Mouse (Mus musculus) midbrain, embryonic 12.5 days (tissue): ENCODE data around the gene Znrf3. TPM values are rescaled to one million over a fixed set of nuclear protein-coding genes. Genes with fewer than 3 reads are reported as not detected.
A peak's percentile ranks its signal among the peaks of the same experiment; 100 is the strongest.

Experiments
- ATAC-seq: fragments of 200-750 bp; cut with Nextera tagmentation; 2 replicates; pipeline ENCODE4 v1.8.0; 2017; ENCODE audit warnings: low read depth, moderate TSS enrichment, moderate library complexity; ENCODE audit not compliant: low FRiP score
- H3K27ac ChIP-seq: fragments of 300-500 bp; sonication (generic); replicated peaks from 2 replicates; pipeline ENCODE4 v1.5.1; 2016; ENCODE audit warnings: mild to moderate bottlenecking
- H3K27me3 ChIP-seq: fragments of 300-500 bp; sonication (generic); 2 replicates; pipeline ENCODE4 v1.6.1; 2016; ENCODE audit warnings: mild to moderate bottlenecking
- H3K36me3 ChIP-seq: fragments of 300-500 bp; sonication (generic); 2 replicates; pipeline ENCODE4 v1.6.1; 2016
- H3K4me1 ChIP-seq: fragments of 300-500 bp; sonication (generic); 2 replicates; pipeline ENCODE4 v1.6.1; 2016
- H3K4me2 ChIP-seq: fragments of 300-500 bp; sonication (generic); replicated peaks from 2 replicates; pipeline ENCODE4 v1.6.1; 2016; ENCODE audit warnings: mild to moderate bottlenecking, moderate library complexity
- H3K4me3 ChIP-seq: fragments of 300-500 bp; sonication (generic); 2 replicates; pipeline ENCODE4 v1.5.1; 2016; ENCODE audit warnings: mild to moderate bottlenecking
- H3K9ac ChIP-seq: fragments of 300-500 bp; sonication (generic); replicated peaks from 2 replicates; pipeline ENCODE4 v1.6.1; 2016; ENCODE audit warnings: mild to moderate bottlenecking, moderate library complexity
- H3K9me3 ChIP-seq: fragments of 300-500 bp; sonication (generic); 2 replicates; pipeline ENCODE4 v1.6.1; 2016; ENCODE audit warnings: mild to moderate bottlenecking
- WGBS: fragments of 180-500 bp; shearing (Covaris S2); methylation state at CpG from one replicate; pipeline ENCODE4 v1.1.7; 2016; 5-methylcytosine and 5-hydroxymethylcytosine counted together
- polyA plus RNA-seq: library from polyadenylated mRNA; unstranded; fragments of >200 nt; fragmentation: Nextera tagmentation; extraction: Ambion mirVana; gene quantifications from 2 replicates; pipeline ENCODE4 v1.2.1, GENCODE M21; 2016

Gene Znrf3
- polyA plus RNA-seq, 1 experiment from 2014 or later, result 8.8 TPM

- H3K36me3 ChIP-seq, result no peaks in the 10 kb centered on the region
- H3K27me3 ChIP-seq, result no peaks in the 10 kb centered on the region
- H3K4me1 ChIP-seq, result peaks cover 18% of the 10 kb centered on the region
- H3K4me2 ChIP-seq, result no peak overlapping the region
- no peak overlapping the region for H3K9ac ChIP-seq
- no peak overlapping the region for H3K27ac ChIP-seq
- H3K9me3 ChIP-seq, result no peaks in the 10 kb centered on the region
- 27% methylated on average over 13 of the region's 13 CpGs for WGBS
- ATAC-seq, result no peak
- H3K4me3 ChIP-seq, result no peak overlapping the region
Observed at GRCm38 (mm10) chr11:5297148-5298006, 147.3 kb downstream of the Znrf3 start.

- Histone ChIP-seq H3K27ac (no peak overlapping the region), H3K9ac (no peak overlapping the region), H3K9me3 (no peaks in the 10 kb centered on the region), H3K36me3 (no peaks in the 10 kb centered on the region), H3K27me3 (no peaks in the 10 kb centered on the region), H3K4me1 (peaks cover 18% of the 10 kb centered on the region), H3K4me3 (no peak overlapping the region), H3K4me2 (no peak overlapping the region)
- ATAC-seq, result no peak
- 79% methylated on average over 2 of the region's 2 CpGs for WGBS
Observed at GRCm38 (mm10) chr11:5296576-5297115, 148.0 kb downstream of the Znrf3 start.

GRCm38 (mm10) chr11:5294805-5295204 lies 149.8 kb downstream of the Znrf3 start:
- H3K9ac ChIP-seq, result no peak overlapping the region
- no peak overlapping the region for H3K4me3 ChIP-seq
- H3K4me2 ChIP-seq, result no peak overlapping the region
- 78% methylated on average over 3 of the region's 3 CpGs for WGBS
- no peaks in the 10 kb centered on the region for H3K36me3 ChIP-seq
- H3K4me1 ChIP-seq, result peaks cover 24% of the 10 kb centered on the region
- H3K27ac ChIP-seq, result no peak overlapping the region
- no peaks in the 10 kb centered on the region for H3K9me3 ChIP-seq
- no peak for ATAC-seq
- no peaks in the 10 kb centered on the region for H3K27me3 ChIP-seq

- Histone ChIP-seq H3K4me2 (no peak overlapping the region), H3K36me3 (peaks cover 16% of the 10 kb centered on the region), H3K9me3 (no peaks in the 10 kb centered on the region), H3K27me3 (no peaks in the 10 kb centered on the region), H3K4me3 (no peak overlapping the region), H3K4me1 (peaks cover 6% of the 10 kb centered on the region), H3K9ac (no peak overlapping the region), H3K27ac (no peak overlapping the region)
- no peak for ATAC-seq
- 18% methylated on average over 5 of the region's 5 CpGs for WGBS
Observed at GRCm38 (mm10) chr11:5290691-5291090, 154.0 kb downstream of the Znrf3 start.

- Histone ChIP-seq H3K36me3 (peaks cover 23% of the 10 kb centered on the region), H3K27me3 (no peaks in the 10 kb centered on the region), H3K4me3 (no peak overlapping the region), H3K9me3 (no peaks in the 10 kb centered on the region), H3K27ac (no peak overlapping the region), H3K4me1 (peaks cover 6% of the 10 kb centered on the region), H3K4me2 (no peak overlapping the region), H3K9ac (no peak overlapping the region)
- ATAC-seq, result no peak
- WGBS, result 88% methylated on average over 4 of the region's 4 CpGs
Observed at GRCm38 (mm10) chr11:5289826-5290580, 154.6 kb downstream of the Znrf3 start.

- no peak overlapping the region for H3K4me2 ChIP-seq
- no peaks in the 10 kb centered on the region for H3K9me3 ChIP-seq
- WGBS, result 96% methylated on average over 2 of the region's 2 CpGs
- H3K4me3 ChIP-seq, result no peak overlapping the region
- no peak for ATAC-seq
- H3K27ac ChIP-seq, result no peak overlapping the region
- no peaks in the 10 kb centered on the region for H3K27me3 ChIP-seq
- no peak overlapping the region for H3K9ac ChIP-seq
- peaks cover 67% of the 10 kb centered on the region for H3K36me3 ChIP-seq
- no peaks in the 10 kb centered on the region for H3K4me1 ChIP-seq
Observed at GRCm38 (mm10) chr11:5283987-5284386, 160.7 kb downstream of the Znrf3 start.

- ATAC-seq, result no peak
- no peak overlapping the region for H3K4me2 ChIP-seq
- H3K27me3 ChIP-seq, result no peaks in the 10 kb centered on the region
- peaks cover 53% of the 10 kb centered on the region for H3K36me3 ChIP-seq
- H3K27ac ChIP-seq, result no peak overlapping the region
- no peak overlapping the region for H3K9ac ChIP-seq
- no peaks in the 10 kb centered on the region for H3K9me3 ChIP-seq
- WGBS, result 90% methylated on average over 7 of the region's 7 CpGs
- H3K4me1 ChIP-seq, result 0 out of 2 replicates have a peak, but pooled peaks cover 5% of the 10 kb centered on the region
- no peak overlapping the region for H3K4me3 ChIP-seq
Observed at GRCm38 (mm10) chr11:5280932-5281331, 163.7 kb downstream of the Znrf3 start.

- no peaks in the 10 kb centered on the region for H3K9me3 ChIP-seq
- H3K4me2 ChIP-seq, result no peak overlapping the region
- peaks cover 35% of the 10 kb centered on the region for H3K36me3 ChIP-seq
- H3K4me3 ChIP-seq, result no peak overlapping the region
- 0 out of 2 replicates have a peak overlapping the region, but pooled peaks have one; percentile 10 for H3K27ac ChIP-seq
- 0 out of 2 replicates have a peak, but pooled peaks cover 5% of the 10 kb centered on the region for H3K4me1 ChIP-seq
- no peak overlapping the region for H3K9ac ChIP-seq
- H3K27me3 ChIP-seq, result no peaks in the 10 kb centered on the region
- no peak for ATAC-seq
- 96% methylated on average over 2 of the region's 2 CpGs for WGBS
Observed at GRCm38 (mm10) chr11:5278463-5278862, 166.2 kb downstream of the Znrf3 start.

GRCm38 (mm10) chr11:5277307-5277971 lies 167.2 kb downstream of the Znrf3 start:
- WGBS, result 71% methylated on average over 5 of the region's 5 CpGs
- no peak overlapping the region for H3K9ac ChIP-seq
- H3K4me2 ChIP-seq, result no peak overlapping the region
- no peak overlapping the region for H3K27ac ChIP-seq
- H3K4me3 ChIP-seq, result no peak overlapping the region
- ATAC-seq, result no peak
- H3K27me3 ChIP-seq, result no peaks in the 10 kb centered on the region
- H3K36me3 ChIP-seq, result peaks cover 26% of the 10 kb centered on the region
- no peaks in the 10 kb centered on the region for H3K9me3 ChIP-seq
- peaks cover 9% of the 10 kb centered on the region; the same call in 1 of the 2 replicates for H3K4me1 ChIP-seq

- H3K36me3 ChIP-seq, result 0 out of 2 replicates have a peak, but pooled peaks cover 4% of the 10 kb centered on the region
- no peaks in the 10 kb centered on the region for H3K27me3 ChIP-seq
- no peak overlapping the region for H3K9ac ChIP-seq
- H3K4me2 ChIP-seq, result no peak overlapping the region
- H3K4me1 ChIP-seq, result peaks cover 23% of the 10 kb centered on the region
- H3K27ac ChIP-seq, result no peak overlapping the region
- 82% methylated on average over 4 of the region's 4 CpGs for WGBS
- no peaks in the 10 kb centered on the region for H3K9me3 ChIP-seq
- no peak overlapping the region for H3K4me3 ChIP-seq
- no peak for ATAC-seq
Observed at GRCm38 (mm10) chr11:5275216-5275615, 169.4 kb downstream of the Znrf3 start.

- Histone ChIP-seq H3K36me3 (no peaks in the 10 kb centered on the region), H3K9me3 (no peaks in the 10 kb centered on the region), H3K27ac (no peak overlapping the region), H3K4me3 (no peak overlapping the region), H3K9ac (no peak overlapping the region), H3K4me1 (peaks cover 20% of the 10 kb centered on the region), H3K4me2 (no peak overlapping the region), H3K27me3 (no peaks in the 10 kb centered on the region)
- ATAC-seq, result no peak
- WGBS, result 76% methylated on average over 9 of the region's 9 CpGs
Observed at GRCm38 (mm10) chr11:5272536-5273234, 172.0 kb downstream of the Znrf3 start.
